Mouse (Mus musculus) lung, embryonic 15.5 days (tissue): ENCODE results near the gene Prdm1. TPM values are rescaled to one million over a fixed set of nuclear protein-coding genes. Genes with fewer than 3 reads are reported as not detected.
A peak's percentile ranks its signal among the peaks of the same experiment; 100 is the strongest.

ENCODE experiments used
- ATAC-seq: fragments of 200-750 bp; cut with Nextera tagmentation; 2 replicates; pipeline ENCODE4 v1.8.0; 2017; ENCODE audit warnings: moderate number of reproducible peaks, borderline replicate concordance; ENCODE audit not compliant: low FRiP score, low TSS enrichment; ENCODE audit errors: extremely low read depth
- H3K27ac ChIP-seq: fragments of 300-500 bp; sonication (generic); 2 replicates; pipeline ENCODE4 v1.5.1; 2015; ENCODE audit warnings: moderate library complexity, mild to moderate bottlenecking, inconsistent platforms
- H3K27me3 ChIP-seq: fragments of 300-500 bp; sonication (generic); 2 replicates; pipeline ENCODE4 v1.6.1; 2015; ENCODE audit warnings: inconsistent platforms
- H3K36me3 ChIP-seq: fragments of 300-500 bp; sonication (generic); 2 replicates; pipeline ENCODE4 v1.6.1; 2015; ENCODE audit warnings: inconsistent platforms
- H3K4me1 ChIP-seq: fragments of 300-500 bp; sonication (generic); 2 replicates; pipeline ENCODE4 v1.6.1; 2015; ENCODE audit warnings: inconsistent platforms
- H3K4me2 ChIP-seq: fragments of 300-500 bp; sonication (generic); 2 replicates; pipeline ENCODE4 v1.6.1; 2015; ENCODE audit warnings: inconsistent platforms, mild to moderate bottlenecking, moderate library complexity
- H3K4me3 ChIP-seq: fragments of 300-500 bp; sonication (generic); 2 replicates; pipeline ENCODE4 v1.5.1; 2015; ENCODE audit warnings: mild to moderate bottlenecking, inconsistent platforms
- H3K9ac ChIP-seq: fragments of 300-500 bp; sonication (generic); 2 replicates; pipeline ENCODE4 v1.6.1; 2015; ENCODE audit warnings: inconsistent platforms
- H3K9me3 ChIP-seq: fragments of 300-500 bp; sonication (generic); 2 replicates; pipeline ENCODE4 v1.6.1; 2016; ENCODE audit warnings: inconsistent platforms
- WGBS: fragments of 180-500 bp; shearing (Covaris S2); methylation state at CpG from one replicate; pipeline ENCODE4 v1.1.7; 2015; 5-methylcytosine and 5-hydroxymethylcytosine counted together
- polyA plus RNA-seq: library from polyadenylated mRNA; unstranded; fragments of >200 nt; fragmentation: Nextera tagmentation; extraction: Ambion mirVana; gene quantifications from 2 replicates; pipeline ENCODE4 v1.2.1, GENCODE M21; 2015

Gene Prdm1
- polyA plus RNA-seq, 1 experiment from 2014 or later, result 1.7 TPM

- Histone ChIP-seq H3K27ac (no peak overlapping the region), H3K4me3 (no peak overlapping the region), H3K4me1 (no peaks in the 10 kb centered on the region; the same call in 1 of the 2 replicates), H3K4me2 (no peak overlapping the region), H3K36me3 (no peaks in the 10 kb centered on the region), H3K9ac (no peak overlapping the region), H3K9me3 (no peaks in the 10 kb centered on the region), H3K27me3 (no peaks in the 10 kb centered on the region)
- 44% methylated on average over 10 of the region's 10 CpGs for WGBS
- ATAC-seq, result peak; percentile 46
These were observed 119.2 kb downstream of the Prdm1 start for GRCm38 (mm10) chr10:44409054-44409453.

- Histone ChIP-seq H3K27ac (no peak overlapping the region), H3K9ac (no peak overlapping the region), H3K36me3 (no peaks in the 10 kb centered on the region), H3K4me3 (no peak overlapping the region), H3K9me3 (no peaks in the 10 kb centered on the region), H3K4me2 (no peak overlapping the region), H3K27me3 (no peaks in the 10 kb centered on the region), H3K4me1 (no peaks in the 10 kb centered on the region)
- 50% methylated on average over 7 of the region's 7 CpGs for WGBS
- no peak for ATAC-seq
These were observed 124.9 kb downstream of the Prdm1 start for GRCm38 (mm10) chr10:44403415-44403814.

GRCm38 (mm10) chr10:44401600-44401999, 126.7 kb downstream of the Prdm1 start:
- Histone ChIP-seq H3K4me1 (no peaks in the 10 kb centered on the region), H3K36me3 (no peaks in the 10 kb centered on the region), H3K9ac (no peak overlapping the region), H3K4me2 (no peak overlapping the region), H3K4me3 (no peak overlapping the region), H3K9me3 (no peaks in the 10 kb centered on the region), H3K27me3 (no peaks in the 10 kb centered on the region), H3K27ac (no peak overlapping the region)
- WGBS, result 71% methylated on average over 10 of the region's 10 CpGs
- no peak for ATAC-seq

- Histone ChIP-seq H3K9me3 (no peaks in the 10 kb centered on the region), H3K4me1 (no peaks in the 10 kb centered on the region), H3K27ac (no peak overlapping the region), H3K27me3 (no peaks in the 10 kb centered on the region), H3K4me2 (no peak overlapping the region), H3K36me3 (no peaks in the 10 kb centered on the region), H3K4me3 (no peak overlapping the region), H3K9ac (no peak overlapping the region)
- ATAC-seq, result no peak
- 59% methylated on average over 13 of the region's 13 CpGs for WGBS
These were observed 127.7 kb downstream of the Prdm1 start for GRCm38 (mm10) chr10:44400602-44401001.

GRCm38 (mm10) chr10:44400119-44400518, 128.2 kb downstream of the Prdm1 start:
- no peaks in the 10 kb centered on the region for H3K4me1 ChIP-seq
- ATAC-seq, result no peak
- H3K27me3 ChIP-seq, result no peaks in the 10 kb centered on the region
- no peaks in the 10 kb centered on the region for H3K9me3 ChIP-seq
- 57% methylated on average over 3 of the region's 3 CpGs for WGBS
- H3K4me3 ChIP-seq, result no peak overlapping the region
- no peaks in the 10 kb centered on the region for H3K36me3 ChIP-seq
- no peak overlapping the region for H3K9ac ChIP-seq
- H3K27ac ChIP-seq, result no peak overlapping the region
- no peak overlapping the region for H3K4me2 ChIP-seq

- ATAC-seq, result no peak
- 73% methylated on average over 8 of the region's 8 CpGs for WGBS
- Histone ChIP-seq H3K4me1 (peaks cover 10% of the 10 kb centered on the region; the same call in 1 of the 2 replicates), H3K4me3 (no peak overlapping the region), H3K4me2 (no peak overlapping the region), H3K27ac (no peak overlapping the region), H3K36me3 (no peaks in the 10 kb centered on the region), H3K9me3 (no peaks in the 10 kb centered on the region), H3K27me3 (no peaks in the 10 kb centered on the region), H3K9ac (no peak overlapping the region)
These were observed 135.4 kb downstream of the Prdm1 start for GRCm38 (mm10) chr10:44392855-44393254.

- H3K27me3 ChIP-seq, result no peaks in the 10 kb centered on the region
- no peak overlapping the region for H3K27ac ChIP-seq
- WGBS, result 37% methylated on average over 12 of the region's 12 CpGs
- no peak overlapping the region for H3K4me3 ChIP-seq
- H3K4me2 ChIP-seq, result no peak overlapping the region
- H3K9ac ChIP-seq, result no peak overlapping the region
- no peaks in the 10 kb centered on the region for H3K36me3 ChIP-seq
- H3K9me3 ChIP-seq, result no peaks in the 10 kb centered on the region
- H3K4me1 ChIP-seq, result peaks cover 10% of the 10 kb centered on the region; the same call in 1 of the 2 replicates
- no peak for ATAC-seq
These were observed 136.6 kb downstream of the Prdm1 start for GRCm38 (mm10) chr10:44391509-44392290.

GRCm38 (mm10) chr10:44390286-44390685, 138.0 kb downstream of the Prdm1 start:
- no peaks in the 10 kb centered on the region for H3K27me3 ChIP-seq
- H3K9me3 ChIP-seq, result no peaks in the 10 kb centered on the region
- H3K4me2 ChIP-seq, result no peak overlapping the region
- H3K27ac ChIP-seq, result no peak overlapping the region
- no peak for ATAC-seq
- peaks cover 10% of the 10 kb centered on the region; the same call in 1 of the 2 replicates for H3K4me1 ChIP-seq
- H3K4me3 ChIP-seq, result no peak overlapping the region
- no peak overlapping the region for H3K9ac ChIP-seq
- 71% methylated on average over 5 of the region's 5 CpGs for WGBS
- H3K36me3 ChIP-seq, result no peaks in the 10 kb centered on the region

- H3K4me2 ChIP-seq, result no peak overlapping the region
- H3K36me3 ChIP-seq, result no peaks in the 10 kb centered on the region
- H3K9me3 ChIP-seq, result no peaks in the 10 kb centered on the region
- H3K27ac ChIP-seq, result 0 out of 2 replicates have a peak overlapping the region, but pooled peaks have one; percentile 10
- H3K4me1 ChIP-seq, result peaks cover 10% of the 10 kb centered on the region; the same call in 1 of the 2 replicates
- no peaks in the 10 kb centered on the region for H3K27me3 ChIP-seq
- 44% methylated on average over 11 of the region's 11 CpGs for WGBS
- peak; percentile 56; the same call in 1 of the 2 replicates for ATAC-seq
- no peak overlapping the region for H3K9ac ChIP-seq
- H3K4me3 ChIP-seq, result no peak overlapping the region
These were observed 139.5 kb downstream of the Prdm1 start for GRCm38 (mm10) chr10:44388706-44389233.
